Mouse (Mus musculus) central nervous system, embryonic 11.5 days (tissue): ENCODE data around the gene Gm49321. TPM values are rescaled to one million over a fixed set of nuclear protein-coding genes. Genes with fewer than 3 reads are reported as not detected.

Experiments
- polyA plus RNA-seq: library from polyadenylated mRNA; depleted of rRNA; stranded (reverse); fragments of >200 nt; gene quantifications from 2 replicates; pipeline ENCODE4 v1.2.3, GENCODE M21; 2012; rRNA removed

The Gm49321 gene
- polyA plus RNA-seq, result 1.1 and 1.9 TPM in 2 replicates

GRCm38 (mm10) chr12:73937353-73937752 lies at the start of gene Gm49321:
TSS of gene Gm49321 (plus strand) at chr12:73937653.

GRCm38 (mm10) chr12:73964291-73965281 lies 27.1 kb downstream of the Gm49321 start, which contains the start of gene Snapc1:
TSS of gene Snapc1 (plus strand) at chr12:73964481.

DNA sequence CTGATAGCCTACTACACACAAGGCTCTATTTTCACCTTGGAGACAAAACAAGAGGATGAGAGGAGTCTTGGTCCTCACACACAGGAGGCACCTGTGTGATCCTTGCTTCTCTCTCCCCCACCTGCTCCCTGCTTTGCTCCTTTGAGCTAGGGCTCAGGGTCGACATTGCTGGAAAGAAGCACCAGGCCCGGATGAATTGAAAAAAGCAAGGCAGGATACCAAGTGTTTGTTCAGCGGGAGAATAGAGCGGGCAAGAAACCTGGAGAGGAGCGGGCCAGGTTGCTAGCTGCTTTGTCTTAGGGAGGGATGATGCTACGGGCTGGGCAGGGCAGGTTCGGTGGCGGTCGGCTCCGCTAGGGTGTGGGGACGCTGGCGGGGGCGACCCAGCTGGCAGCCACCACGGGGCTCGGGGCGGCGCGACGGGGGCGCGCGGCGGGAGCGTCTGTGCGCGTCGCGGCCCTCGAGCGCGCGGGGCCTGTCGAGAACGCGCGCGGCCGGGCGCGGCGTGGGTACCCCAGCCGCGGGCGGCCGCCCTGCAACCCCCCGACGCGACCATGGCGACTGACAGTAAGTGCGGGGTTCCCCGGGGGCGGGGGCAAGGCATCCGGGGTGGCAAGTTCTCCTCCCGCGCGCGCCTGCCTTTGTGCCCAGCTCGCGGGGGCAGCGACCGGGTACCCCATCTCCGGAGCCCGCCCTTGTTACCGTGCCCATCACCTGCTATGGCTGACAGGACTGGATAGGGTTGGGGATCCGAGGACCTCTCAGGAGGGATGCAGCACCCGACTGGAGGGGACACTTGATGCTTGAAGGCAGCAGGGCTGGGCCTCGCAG lies 60.1 kb downstream of the Gm49321 start, which contains the start of gene Syt16:
Gene Syt16 (plus strand): TSS at position 365 of the 831 bp plus-strand sequence.

Other genes with a start within 250 kb of the Gm49321 start
- 54.3 and 76.4 TPM in 2 replicates for gene Hif1a, start 36.3 kb upstream of the Gm49321 start, polyA plus RNA-seq
- gene Snapc1, start 26.8 kb downstream of the Gm49321 start, polyA plus RNA-seq, result 27.2 and 32.4 TPM in 2 replicates
- 3.0 and 3.6 TPM in 2 replicates for gene Syt16, start 60.0 kb downstream of the Gm49321 start, polyA plus RNA-seq